Mouse (Mus musculus) forebrain, embryonic 14.5 days (tissue): ENCODE measurements at regions not wholly inside any gene's neighbourhood (a gene's known extent, or its start where the extent isn't known, plus 50 kb on each side); places are given as distances from the start of the nearest gene placed in this dataset.

Experiments used
- ATAC-seq: fragments of 200-750 bp; cut with Nextera tagmentation; 2 replicates; pipeline ENCODE4 v1.8.0; 2017; ENCODE audit warnings: mild to moderate bottlenecking, moderate library complexity
- DNase-seq: peaks from one replicate; pipeline ENCODE4 v3.0.0-alpha.2; 2015; ENCODE audit warnings: low spot score
- H3K27ac ChIP-seq: fragments of 300-500 bp; sonication (generic); 2 replicates; pipeline ENCODE4 v1.5.1; 2014; ENCODE audit warnings: low read depth, mild to moderate bottlenecking, control low read depth, low read length, moderate library complexity
- H3K27me3 ChIP-seq: fragments of 300-500 bp; sonication (generic); replicated peaks from 2 replicates; pipeline ENCODE4 v1.6.1; 2014; ENCODE audit warnings: low read length, control low read depth, mixed read lengths; ENCODE audit not compliant: control insufficient read depth, insufficient read depth
- H3K36me3 ChIP-seq: fragments of 300-500 bp; sonication (generic); 2 replicates; pipeline ENCODE4 v1.6.1; 2014; ENCODE audit warnings: low read length, control low read depth; ENCODE audit not compliant: control insufficient read depth, insufficient read depth
- H3K4me1 ChIP-seq: fragments of 300-500 bp; sonication (generic); 2 replicates; pipeline ENCODE4 v1.6.1; 2014; ENCODE audit warnings: antibody characterized with exemption, low read length, control low read depth; ENCODE audit not compliant: control insufficient read depth, insufficient read depth
- H3K4me2 ChIP-seq: fragments of 300-500 bp; sonication (generic); 2 replicates; pipeline ENCODE4 v1.6.1; 2014; ENCODE audit warnings: mild to moderate bottlenecking, control low read depth, low read length
- H3K4me3 ChIP-seq: fragments of 300-500 bp; sonication (generic); 2 replicates; pipeline ENCODE4 v1.5.1; 2014; ENCODE audit warnings: low read depth, low read length, control low read depth
- H3K9ac ChIP-seq: fragments of 300-500 bp; sonication (generic); 2 replicates; pipeline ENCODE4 v1.6.1; 2014; ENCODE audit warnings: mild to moderate bottlenecking, low read length, control low read depth, moderate library complexity
- H3K9me3 ChIP-seq: fragments of 300-500 bp; sonication (generic); replicated peaks from 2 replicates; pipeline ENCODE4 v1.6.1; 2016; ENCODE audit warnings: low read length, control low read depth, mixed read lengths; ENCODE audit not compliant: control insufficient read depth
- WGBS: fragments of 180-500 bp; shearing (Covaris S2); extraction: QIAGEN DNeasy Blood & Tissue Kit; methylation state at CpG from one replicate; pipeline ENCODE4 v1.1.7; 2014; 5-methylcytosine and 5-hydroxymethylcytosine counted together

DNA sequence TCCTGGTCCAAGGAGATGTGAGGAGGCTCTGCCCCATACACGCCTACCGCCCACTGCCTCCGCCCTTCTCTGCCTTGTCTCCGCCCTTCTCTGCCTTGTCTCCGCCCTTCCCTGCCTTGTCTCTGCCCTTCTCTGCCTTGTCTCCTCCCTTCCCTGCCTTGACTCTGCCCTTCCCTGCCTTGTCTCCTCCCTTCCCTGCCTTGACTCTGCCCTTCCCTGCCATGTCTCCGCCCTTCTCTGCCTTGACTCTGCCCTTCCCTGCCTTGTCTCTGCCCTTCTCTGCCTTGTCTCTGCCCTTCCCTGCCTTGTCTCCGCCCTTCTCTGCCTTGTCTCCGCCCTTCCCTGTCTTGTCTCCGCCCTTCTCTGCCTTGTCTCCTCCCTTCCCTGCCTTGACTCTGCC, 185.4 kb upstream of the Sfswap start:
- Histone ChIP-seq H3K27ac (no peak overlapping the region), H3K9ac (no peak overlapping the region), H3K4me1 (no peaks in the 10 kb centered on the region), H3K27me3 (no peaks in the 10 kb centered on the region), H3K9me3 (no peaks in the 10 kb centered on the region), H3K4me3 (no peak overlapping the region), H3K36me3 (no peaks in the 10 kb centered on the region), H3K4me2 (no peak overlapping the region)
- WGBS = 58% methylated on average over 9 of the region's 9 CpGs
- DNase-seq = no peak
- no peak for ATAC-seq

- H3K4me2 ChIP-seq = no peak overlapping the region
- H3K4me3 ChIP-seq = no peak overlapping the region
- H3K9me3 ChIP-seq = no peaks in the 10 kb centered on the region
- ATAC-seq = peak; percentile 60; the same call in 1 of the 2 replicates
- H3K36me3 ChIP-seq = no peaks in the 10 kb centered on the region
- WGBS = 10% methylated on average over 11 of the region's 11 CpGs
- H3K27me3 ChIP-seq = no peaks in the 10 kb centered on the region
- DNase-seq = peak; percentile 80
- H3K27ac ChIP-seq = no peak overlapping the region
- no peaks in the 10 kb centered on the region for H3K4me1 ChIP-seq
- no peak overlapping the region for H3K9ac ChIP-seq
Measured at GRCm38 (mm10) chr5:129331094-129331523, 169.9 kb upstream of the Sfswap start.

- ATAC-seq (no peak), DNase-seq (no peak)
- 98% methylated on average over 3 of the region's 3 CpGs for WGBS
- H3K9me3 ChIP-seq = no peaks in the 10 kb centered on the region
- no peak overlapping the region for H3K27ac ChIP-seq
- H3K9ac ChIP-seq = no peak overlapping the region
- H3K36me3 ChIP-seq = no peaks in the 10 kb centered on the region
- no peaks in the 10 kb centered on the region for H3K27me3 ChIP-seq
- no peak overlapping the region for H3K4me3 ChIP-seq
- H3K4me1 ChIP-seq = no peaks in the 10 kb centered on the region
- H3K4me2 ChIP-seq = no peak overlapping the region
Measured at GRCm38 (mm10) chr5:129332014-129332413, 169.0 kb upstream of the Sfswap start.

DNA sequence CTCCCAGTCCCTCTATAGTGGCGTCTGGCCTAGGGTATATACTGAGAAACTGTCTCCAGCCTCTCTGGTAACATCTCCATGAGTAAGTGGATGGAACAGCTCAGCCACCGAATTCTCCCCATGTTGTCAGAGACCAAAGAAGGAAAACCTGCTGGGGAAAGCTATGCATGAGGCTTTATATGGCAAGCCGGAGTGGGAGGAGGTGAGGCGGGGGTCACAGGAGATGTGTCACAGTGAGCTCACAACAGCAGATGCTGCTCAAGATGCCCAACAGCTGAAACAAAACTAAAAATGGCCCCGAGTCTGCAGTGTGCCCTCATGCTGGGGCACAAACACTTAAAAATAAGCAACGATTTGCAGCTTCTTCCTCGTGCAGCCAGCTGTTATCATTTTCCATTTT, 162.5 kb upstream of the Sfswap start:
- no peaks in the 10 kb centered on the region for H3K9me3 ChIP-seq
- ATAC-seq (no peak), DNase-seq (peak; percentile 30)
- H3K27me3 ChIP-seq = no peaks in the 10 kb centered on the region
- H3K36me3 ChIP-seq = no peaks in the 10 kb centered on the region
- H3K4me2 ChIP-seq = no peak overlapping the region
- no peak overlapping the region for H3K4me3 ChIP-seq
- WGBS = 69% methylated on average over 7 of the region's 7 CpGs
- H3K27ac ChIP-seq = 0 out of 2 replicates have a peak overlapping the region, but pooled peaks have one; percentile 1
- no peak overlapping the region for H3K9ac ChIP-seq
- H3K4me1 ChIP-seq = no peaks in the 10 kb centered on the region

DNA sequence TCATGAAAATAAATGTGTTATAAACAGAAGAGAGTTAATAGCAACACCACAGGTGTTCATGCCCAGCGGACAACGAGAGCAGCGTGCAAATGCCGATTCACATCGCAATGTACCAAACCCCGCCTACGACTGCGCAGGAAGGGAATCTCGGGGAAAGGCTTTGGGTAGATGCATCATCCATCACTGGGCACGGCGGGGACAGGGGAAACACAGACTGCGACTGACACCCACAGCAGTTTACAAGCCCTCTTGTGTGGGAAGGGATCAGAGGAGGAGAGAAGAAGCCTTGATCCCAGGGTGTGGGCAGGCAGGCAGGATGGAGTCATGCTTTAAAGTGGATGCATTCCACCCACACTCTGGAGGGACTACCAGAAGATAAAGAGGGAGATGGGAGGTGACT, 157.0 kb upstream of the Sfswap start:
- Histone ChIP-seq H3K4me2 (no peak overlapping the region), H3K4me3 (no peak overlapping the region), H3K9me3 (no peaks in the 10 kb centered on the region), H3K9ac (no peak overlapping the region), H3K27me3 (no peaks in the 10 kb centered on the region), H3K36me3 (no peaks in the 10 kb centered on the region), H3K27ac (no peak overlapping the region), H3K4me1 (no peaks in the 10 kb centered on the region)
- WGBS = 86% methylated on average over 12 of the region's 12 CpGs
- no peak for DNase-seq
- ATAC-seq = no peak

GRCm38 (mm10) chr5:129350024-129350423, 151.0 kb upstream of the Sfswap start:
- Histone ChIP-seq H3K9me3 (no peaks in the 10 kb centered on the region), H3K4me3 (no peak overlapping the region), H3K4me2 (no peak overlapping the region), H3K27me3 (no peaks in the 10 kb centered on the region), H3K27ac (no peak overlapping the region), H3K4me1 (no peaks in the 10 kb centered on the region), H3K36me3 (no peaks in the 10 kb centered on the region), H3K9ac (no peak overlapping the region)
- 72% methylated on average over 12 of the region's 12 CpGs for WGBS
- ATAC-seq = no peak
- DNase-seq = no peak

DNA sequence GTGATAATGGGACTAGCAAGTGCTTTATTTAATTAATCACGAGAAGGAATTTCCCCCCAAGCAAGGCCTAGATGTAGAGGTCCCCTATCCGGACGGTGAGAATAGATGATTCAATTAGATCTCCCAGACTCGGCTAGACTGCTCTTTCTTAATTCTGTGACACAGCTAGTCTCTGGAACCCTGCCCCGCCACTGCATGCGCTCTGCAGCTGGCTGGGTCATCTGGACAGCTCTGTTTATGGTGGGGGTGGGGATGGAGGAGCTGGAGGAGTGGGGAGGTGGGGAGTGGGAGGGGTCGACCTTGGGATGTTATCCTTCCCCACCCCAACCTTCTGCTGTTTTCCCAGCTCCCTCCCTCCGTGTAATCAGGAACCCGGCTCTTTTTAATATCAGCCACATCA, 147.5 kb upstream of the Sfswap start:
- ATAC-seq (no peak), DNase-seq (no peak)
- H3K4me2 ChIP-seq = no peak overlapping the region
- no peak overlapping the region for H3K27ac ChIP-seq
- no peaks in the 10 kb centered on the region for H3K36me3 ChIP-seq
- WGBS = 38% methylated on average over 9 of the region's 9 CpGs
- H3K9me3 ChIP-seq = no peaks in the 10 kb centered on the region
- H3K27me3 ChIP-seq = no peaks in the 10 kb centered on the region
- H3K4me1 ChIP-seq = no peaks in the 10 kb centered on the region
- no peak overlapping the region for H3K4me3 ChIP-seq
- no peak overlapping the region for H3K9ac ChIP-seq

DNA sequence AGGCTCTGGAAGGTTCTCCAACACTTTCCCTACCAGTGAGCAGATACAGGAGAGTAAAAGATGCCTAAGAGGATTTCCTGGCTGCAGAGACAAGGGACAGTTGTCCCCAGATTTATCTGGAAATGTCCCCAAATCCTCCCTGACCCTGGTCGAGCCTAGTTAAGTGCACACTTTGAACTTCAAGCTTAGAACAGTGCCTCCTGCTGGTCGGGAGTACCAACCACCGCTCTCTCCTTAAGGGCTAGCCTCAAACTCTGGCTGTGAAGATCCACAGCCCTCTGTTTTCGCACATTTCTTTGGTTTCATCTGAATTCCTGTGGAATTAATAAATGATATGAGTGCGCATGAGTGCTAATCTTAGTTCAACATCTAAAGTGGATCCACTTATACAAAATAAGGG, 146.1 kb upstream of the Sfswap start:
- Histone ChIP-seq H3K4me1 (no peaks in the 10 kb centered on the region), H3K27ac (no peak overlapping the region), H3K4me2 (no peak overlapping the region), H3K4me3 (no peak overlapping the region), H3K27me3 (no peaks in the 10 kb centered on the region), H3K9ac (no peak overlapping the region), H3K9me3 (no peaks in the 10 kb centered on the region), H3K36me3 (no peaks in the 10 kb centered on the region)
- ATAC-seq = no peak
- WGBS = 81% methylated on average over 5 of the region's 5 CpGs
- no peak for DNase-seq

- Histone ChIP-seq H3K9me3 (no peaks in the 10 kb centered on the region), H3K9ac (no peak overlapping the region), H3K36me3 (no peaks in the 10 kb centered on the region), H3K4me2 (no peak overlapping the region), H3K4me1 (no peaks in the 10 kb centered on the region), H3K4me3 (no peak overlapping the region), H3K27ac (no peak overlapping the region), H3K27me3 (no peaks in the 10 kb centered on the region)
- WGBS = 84% methylated on average over 2 of the region's 2 CpGs
- DNase-seq = no peak
- no peak for ATAC-seq
Measured at GRCm38 (mm10) chr5:129361527-129361926, 139.5 kb upstream of the Sfswap start.
